Mouse (Mus musculus) heart, postnatal 0 days (tissue): ENCODE measurements around the gene Tmem201. TPM values are rescaled to one million over a fixed set of nuclear protein-coding genes. Genes with fewer than 3 reads are reported as not detected.
"Not testable (repeated sequence)": the region's sequence is repeated elsewhere in the genome, so short reads cannot be mapped to it uniquely, and the experiment has no call there.

Source experiments
- ATAC-seq: fragments of 200-750 bp; cut with Nextera tagmentation; 2 replicates; pipeline ENCODE4 v1.8.0; 2017; ENCODE audit warnings: low read depth, moderate number of reproducible peaks, moderate library complexity; ENCODE audit not compliant: insufficient read depth
- DNase-seq: peaks from one replicate; pipeline ENCODE4 v3.0.0-alpha.2; 2016; ENCODE audit warnings: low spot score
- H3K27ac ChIP-seq: fragments of 300-500 bp; sonication (generic); 2 replicates; pipeline ENCODE4 v1.5.1; 2014; ENCODE audit warnings: low read depth, mild to moderate bottlenecking
- H3K27me3 ChIP-seq: fragments of 300-500 bp; sonication (generic); 2 replicates; pipeline ENCODE4 v1.6.1; 2014; ENCODE audit warnings: low read length, mixed read lengths; ENCODE audit not compliant: control insufficient read depth, insufficient read depth
- H3K36me3 ChIP-seq: fragments of 300-500 bp; sonication (generic); replicated peaks from 2 replicates; pipeline ENCODE4 v1.6.1; 2014; ENCODE audit warnings: low read length, mixed read lengths; ENCODE audit not compliant: control insufficient read depth, insufficient read depth
- H3K4me1 ChIP-seq: fragments of 300-500 bp; sonication (generic); 2 replicates; pipeline ENCODE4 v1.6.1; 2014; ENCODE audit warnings: antibody characterized with exemption; ENCODE audit not compliant: control insufficient read depth, insufficient read depth
- H3K4me2 ChIP-seq: fragments of 300-500 bp; sonication (generic); 2 replicates; pipeline ENCODE4 v1.6.1; 2014; ENCODE audit warnings: low read depth, mild to moderate bottlenecking, low read length, moderate library complexity
- H3K4me3 ChIP-seq: fragments of 300-500 bp; sonication (generic); 2 replicates; pipeline ENCODE4 v1.5.1; 2014; ENCODE audit warnings: low read depth, low read length
- H3K9ac ChIP-seq: fragments of 300-500 bp; sonication (generic); replicated peaks from 2 replicates; pipeline ENCODE4 v1.6.1; 2014; ENCODE audit warnings: low read depth, low read length, mixed read lengths
- H3K9me3 ChIP-seq: fragments of 300-500 bp; sonication (generic); replicated peaks from 2 replicates; pipeline ENCODE4 v1.6.1; 2016; ENCODE audit warnings: low read length; ENCODE audit not compliant: control insufficient read depth
- CTCF ChIP-seq: IDR thresholded peaks from 2 replicates; pipeline ENCODE4 v1.5.1; 2016; ENCODE audit warnings: antibody characterized with exemption, control low read depth, low read depth
- EP300 ChIP-seq: IDR thresholded peaks from 2 replicates; pipeline ENCODE4 v1.6.1; 2016; ENCODE audit warnings: antibody characterized with exemption, low read depth
- WGBS: fragments of 180-500 bp; shearing (Covaris S2); extraction: QIAGEN DNeasy Blood & Tissue Kit; methylation state at CpG from one replicate; pipeline ENCODE4 v1.1.7; 2014; 5-methylcytosine and 5-hydroxymethylcytosine counted together
- polyA plus RNA-seq: library from polyadenylated mRNA; unstranded; fragments of >200 nt; fragmentation: Nextera tagmentation; extraction: Ambion mirVana; gene quantifications from 2 replicates; pipeline ENCODE4 v1.2.1, GENCODE M21; 2015
- total RNA-seq: library from RNA; depleted of rRNA; stranded (reverse); fragments of >200 nt; gene quantifications from 2 replicates; pipeline ENCODE4 v1.2.3, GENCODE M21; 2014; ENCODE audit warnings: low replicate concordance

The Tmem201 gene
- total and polyA plus RNA-seq, 2 experiments from 2014 or later = 43.0 to 64.7 TPM

DNA sequence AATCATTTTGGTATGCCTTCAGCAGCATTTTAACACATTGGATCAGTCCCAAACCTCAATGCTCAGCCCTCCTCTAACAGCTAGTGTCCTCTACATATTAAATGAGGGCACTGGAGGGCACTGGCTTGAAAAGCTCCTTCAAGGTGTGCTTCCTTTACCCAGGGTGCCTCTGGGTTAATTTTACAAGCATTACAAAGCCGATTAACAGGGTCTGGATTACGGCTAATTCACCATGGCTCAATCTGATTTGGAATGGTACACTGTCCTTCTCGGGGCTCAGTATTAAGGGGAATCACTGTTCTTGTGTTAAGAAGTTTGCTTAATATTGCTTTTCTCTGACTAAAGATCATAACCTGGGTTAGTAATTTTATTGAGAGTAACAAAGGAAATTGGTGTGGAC lies 15.0 kb upstream of the Tmem201 start:
- Histone ChIP-seq H3K27me3 (no peaks in the 10 kb centered on the region), H3K4me1 (no peaks in the 10 kb centered on the region), H3K4me3 (no peak overlapping the region), H3K9ac (no peak overlapping the region), H3K4me2 (no peak overlapping the region), H3K36me3 (peaks cover 4% of the 10 kb centered on the region; the same call in 1 of the 2 replicates), H3K9me3 (no peaks in the 10 kb centered on the region), H3K27ac (no peak overlapping the region)
- 80% methylated on average over 3 of the region's 3 CpGs for WGBS
- TF ChIP-seq CTCF (no peak), EP300 (no peak)
- no peak for DNase-seq
- no peak for ATAC-seq

DNA sequence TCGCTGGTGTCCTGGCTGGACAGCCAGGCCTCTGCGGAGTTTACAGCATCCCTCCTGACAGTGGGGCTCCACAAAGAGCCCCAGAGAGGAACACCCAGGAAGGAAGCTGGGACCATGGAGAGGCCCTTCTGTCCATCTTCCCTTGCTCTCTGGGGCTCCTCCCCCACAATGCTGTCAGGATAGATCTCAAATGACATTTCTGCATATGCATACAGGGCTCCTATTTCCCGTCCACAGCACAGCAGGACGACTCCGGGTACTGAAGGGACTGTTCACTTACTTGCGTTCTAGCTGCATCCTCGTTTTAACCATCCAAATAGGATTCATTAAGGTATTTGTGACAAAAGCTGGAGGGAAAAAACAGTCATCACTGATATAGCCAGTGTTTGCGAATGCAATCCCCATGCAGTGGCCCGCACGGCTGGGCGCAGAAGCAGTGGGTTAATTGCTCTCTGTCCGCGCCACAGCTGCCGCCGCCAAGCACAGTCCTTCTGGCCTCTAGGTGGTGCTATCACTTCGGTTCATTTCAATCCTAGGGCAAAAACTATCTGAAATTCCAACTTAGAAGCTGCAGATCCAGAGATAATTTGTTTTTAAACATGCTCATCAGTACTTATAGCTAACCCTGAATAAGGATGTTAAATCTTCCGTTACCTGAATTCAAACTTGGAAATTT lies 14.4 kb upstream of the Tmem201 start:
- peak; percentile 63 for DNase-seq
- 38% methylated on average over 17 of the region's 17 CpGs for WGBS

DNA sequence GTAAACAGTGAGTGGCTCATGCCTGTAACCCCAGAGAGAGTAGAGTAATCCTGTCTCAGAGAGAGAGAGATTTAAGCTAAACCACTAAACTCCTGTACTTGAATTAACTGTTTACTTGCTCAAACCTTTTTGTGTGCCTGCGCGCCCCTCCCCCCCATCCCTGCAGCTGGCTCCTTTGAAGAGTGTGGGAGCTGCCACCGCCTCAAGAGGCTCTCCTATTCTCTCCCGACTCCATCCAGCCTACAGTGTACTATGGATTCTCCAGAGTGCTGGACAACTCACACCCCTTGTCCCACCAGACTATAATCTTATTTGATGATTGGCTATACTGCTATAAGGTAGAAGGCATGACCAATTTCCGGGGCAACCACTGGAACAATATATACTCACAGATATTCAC lies 12.8 kb upstream of the Tmem201 start:
- DNase-seq = no peak
- 47% methylated on average over 5 of the region's 5 CpGs for WGBS
- H3K9me3 ChIP-seq = no peaks in the 10 kb centered on the region
- no peak overlapping the region for H3K9ac ChIP-seq
- no peak overlapping the region for H3K27ac ChIP-seq
- H3K4me2 ChIP-seq = no peak overlapping the region
- no peak for TF ChIP-seq EP300
- no peak for TF ChIP-seq CTCF
- H3K4me3 ChIP-seq = no peak overlapping the region
- no peak for ATAC-seq
- H3K36me3 ChIP-seq = no peaks in the 10 kb centered on the region; the same call in 1 of the 2 replicates
- H3K4me1 ChIP-seq = no peaks in the 10 kb centered on the region
- H3K27me3 ChIP-seq = no peaks in the 10 kb centered on the region

More for the DNA sequence above, 14.4 kb upstream of the Tmem201 start:
- Histone ChIP-seq H3K4me3 (no peak overlapping the region), H3K9ac (no peak overlapping the region), H3K27ac (no peak overlapping the region), H3K4me1 (no peaks in the 10 kb centered on the region), H3K9me3 (no peaks in the 10 kb centered on the region), H3K36me3 (peaks cover 4% of the 10 kb centered on the region; the same call in 1 of the 2 replicates), H3K4me2 (no peak overlapping the region), H3K27me3 (no peaks in the 10 kb centered on the region)
- peak; percentile 49; the same call in 1 of the 2 replicates for ATAC-seq
- peak; percentile 74 for TF ChIP-seq CTCF
- TF ChIP-seq EP300 = no peak

DNA sequence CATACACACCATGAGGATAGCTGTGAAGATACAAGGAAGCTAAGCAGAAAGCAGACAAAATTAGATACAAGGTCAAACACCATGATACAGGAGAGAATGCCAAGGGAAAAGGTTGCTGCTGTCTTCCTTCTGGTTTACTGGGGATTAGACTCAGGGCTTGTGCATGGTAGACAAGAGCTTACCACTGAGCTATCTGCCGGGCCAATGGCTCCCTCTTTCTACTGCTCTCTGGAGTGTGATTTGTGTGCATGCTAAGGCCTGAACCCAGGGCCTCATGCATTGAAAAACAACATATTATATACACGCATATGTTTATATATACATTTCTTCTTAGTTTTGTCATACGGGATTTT lies 11.8 kb upstream of the Tmem201 start:
- not testable (repeated sequence) for H3K9me3 ChIP-seq, H3K27ac ChIP-seq, DNase-seq, H3K4me1 ChIP-seq, ATAC-seq, H3K27me3 ChIP-seq, H3K4me2 ChIP-seq, H3K9ac ChIP-seq, H3K4me3 ChIP-seq, H3K36me3 ChIP-seq
- WGBS = 89% methylated on average over 3 of the region's 3 CpGs

DNA sequence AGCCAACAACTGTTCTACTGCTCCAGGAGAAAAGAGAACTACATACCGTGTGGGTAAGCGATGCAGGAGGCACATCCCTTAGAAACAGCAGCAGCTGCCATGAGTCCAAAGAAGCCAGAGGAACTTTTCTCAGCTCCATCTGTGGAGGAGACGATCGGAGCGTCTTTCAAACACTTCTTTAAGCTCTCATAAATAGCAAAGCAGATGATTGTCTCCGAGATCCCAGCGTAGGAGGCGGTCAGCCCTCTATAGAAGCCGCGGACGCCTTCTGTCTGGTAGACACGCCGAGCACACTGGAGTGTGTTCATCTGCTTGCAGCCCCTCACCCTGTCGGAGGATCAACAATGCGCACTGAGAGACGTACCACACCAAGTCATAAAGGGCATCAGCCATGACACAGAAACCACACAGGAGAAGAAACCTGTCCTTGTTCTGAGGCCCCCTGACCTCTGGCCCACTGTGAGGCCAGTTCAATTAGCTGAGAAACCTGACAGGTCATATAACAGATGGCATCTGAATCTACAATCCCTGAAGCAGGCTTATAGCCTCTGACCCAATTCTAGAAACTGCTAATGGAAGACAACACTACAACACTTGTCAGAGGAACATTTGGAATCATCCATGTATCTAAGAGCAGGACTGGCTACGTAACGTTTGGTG lies 11.3 kb upstream of the Tmem201 start:
- no peak overlapping the region for H3K4me2 ChIP-seq
- 92% methylated on average over 18 of the region's 18 CpGs for WGBS
- H3K4me1 ChIP-seq = no peaks in the 10 kb centered on the region
- no peak overlapping the region for H3K4me3 ChIP-seq
- no peak for ATAC-seq
- H3K9ac ChIP-seq = no peak overlapping the region
- H3K27ac ChIP-seq = no peak overlapping the region
- no peaks in the 10 kb centered on the region for H3K9me3 ChIP-seq
- H3K36me3 ChIP-seq = peaks cover 1% of the 10 kb centered on the region; the same call in 1 of the 2 replicates
- DNase-seq = no peak
- no peak for TF ChIP-seq EP300
- no peak for TF ChIP-seq CTCF
- H3K27me3 ChIP-seq = no peaks in the 10 kb centered on the region
